Comparison of ENCODE assay signal across 8 mouse cellular contexts in genomic region chr5:108269063-108269810, GRCm38 (mm10). TPM values are rescaled to one million over a fixed set of nuclear protein-coding genes. Genes with fewer than 3 reads are reported as not detected.
DNase-seq lines count a peak whose midpoint lies in the region; ATAC-seq and TF ChIP-seq lines count a peak whose summit lies in the region.

No protein-coding gene starts in this region.

- peak overlapping the region; percentile 87 for H3K4me2 ChIP-seq in kidney, postnatal 0 days (ENCODE audit: low read length)
- peak overlapping the region; percentile 66 for H3K4me2 ChIP-seq in intestine, embryonic 14.5 days (ENCODE audit: low read length)
- peak overlapping the region; percentile 96 for H3K4me2 ChIP-seq in midbrain, embryonic 12.5 days (replicated peaks)

- TF ChIP-seq CTCF in kidney, postnatal 0 days (IDR thresholded peaks at IDR 0.05; ENCODE audit: low read depth): no peak
- TF ChIP-seq CTCF in embryonic fibroblast, embryonic 13.5 days (IDR thresholded peaks at IDR 0.05; ENCODE audit: borderline replicate concordance, insufficient read depth, low read length): no peak

- TF ChIP-seq POLR2A in embryonic fibroblast, embryonic 13.5 days (IDR thresholded peaks at IDR 0.05; ENCODE audit: low read depth, low read length): no peak

- H3K27me3 ChIP-seq in kidney, postnatal 0 days (ENCODE audit: insufficient read depth, low read length): no peaks in the 10 kb centered on the region
- no peaks in the 10 kb centered on the region for H3K27me3 ChIP-seq in intestine, embryonic 14.5 days (replicated peaks; ENCODE audit: control insufficient read depth, insufficient read depth, low read length)
- no peaks in the 10 kb centered on the region for H3K27me3 ChIP-seq in midbrain, embryonic 12.5 days

- H3K36me3 ChIP-seq in kidney, postnatal 0 days (ENCODE audit: insufficient read depth, low read length): no peaks in the 10 kb centered on the region
- H3K36me3 ChIP-seq in intestine, embryonic 14.5 days (ENCODE audit: control insufficient read depth, insufficient read depth, low read length): peaks cover 15% of the 10 kb centered on the region
- H3K36me3 ChIP-seq in midbrain, embryonic 12.5 days: 0 out of 2 replicates have a peak, but pooled peaks cover 6% of the 10 kb centered on the region

- peak overlapping the region; percentile 88 for H3K9ac ChIP-seq in kidney, postnatal 0 days (ENCODE audit: low read depth, low read length)
- H3K9ac ChIP-seq in intestine, embryonic 14.5 days (ENCODE audit: low read length): peak overlapping the region; percentile 90
- H3K9ac ChIP-seq in midbrain, embryonic 12.5 days (replicated peaks): peak overlapping the region; percentile 93

- WGBS in kidney, postnatal 0 days: under 1% methylated on average over 44 of the region's 44 CpGs
- under 1% methylated on average over 44 of the region's 44 CpGs for WGBS in intestine, embryonic 14.5 days
- under 1% methylated on average over 44 of the region's 44 CpGs for WGBS in midbrain, embryonic 12.5 days

- H3K27ac ChIP-seq in kidney, postnatal 0 days: peak overlapping the region; percentile 95
- peak overlapping the region; percentile 59 for H3K27ac ChIP-seq in embryonic fibroblast, embryonic 13.5 days (ENCODE audit: insufficient read depth, low read length)
- H3K27ac ChIP-seq in intestine, embryonic 14.5 days (ENCODE audit: low read depth): peak overlapping the region; percentile 92
- peak overlapping the region; percentile 95 for H3K27ac ChIP-seq in midbrain, embryonic 12.5 days (replicated peaks)

- no peaks in the 10 kb centered on the region for H3K9me3 ChIP-seq in kidney, postnatal 0 days (replicated peaks; ENCODE audit: low read length)
- H3K9me3 ChIP-seq in intestine, embryonic 14.5 days (ENCODE audit: control insufficient read depth, low read length): no peaks in the 10 kb centered on the region
- H3K9me3 ChIP-seq in midbrain, embryonic 12.5 days: no peaks in the 10 kb centered on the region

- no peak for ATAC-seq in kidney, postnatal 0 days (replicated peaks; ENCODE audit: low FRiP score, low read depth)
- peak; percentile 70 for ATAC-seq in intestine, embryonic 14.5 days (replicated peaks; ENCODE audit: low FRiP score, low TSS enrichment, low read depth)
- ATAC-seq in midbrain, embryonic 12.5 days (ENCODE audit: low FRiP score, low read depth): peak; percentile 84

- intact Hi-C loops in left cerebral cortex, postnatal 14 days (cut with DNase I): loop anchor here (2.0 kb wide), 1 partner anchor 44 kb away; the partner anchor contains the start of gene Pigg

- peak; percentile 37 for DNase-seq in kidney, postnatal 0 days (ENCODE audit: low spot score)
- no peak for DNase-seq in kidney, postnatal 10 days
- DNase-seq in MN1 (ENCODE audit: low spot score): peak; percentile 28
- peak; percentile 72 for DNase-seq in intestine, embryonic 14.5 days (ENCODE audit: low spot score)
- DNase-seq in left cerebral cortex, postnatal 14 days (ENCODE audit: low spot score in 2 of 2): no peak
- no peak for DNase-seq in gastrocnemius, postnatal 25 days

- 0 out of 2 replicates have a peak, but pooled peaks cover 9% of the 10 kb centered on the region for H3K4me1 ChIP-seq in kidney, postnatal 0 days (replicated peaks; ENCODE audit: insufficient read depth, low read length)
- no peaks in the 10 kb centered on the region for H3K4me1 ChIP-seq in embryonic fibroblast, embryonic 13.5 days (ENCODE audit: control insufficient read depth, insufficient read depth, low read length)
- peaks cover 13% of the 10 kb centered on the region for H3K4me1 ChIP-seq in intestine, embryonic 14.5 days (replicated peaks; ENCODE audit: control insufficient read depth, insufficient read depth, low read length)
- H3K4me1 ChIP-seq in midbrain, embryonic 12.5 days: peaks cover 27% of the 10 kb centered on the region

- peak overlapping the region; percentile 92 for H3K4me3 ChIP-seq in kidney, postnatal 0 days (replicated peaks; ENCODE audit: low read depth, low read length)
- H3K4me3 ChIP-seq in embryonic fibroblast, embryonic 13.5 days (ENCODE audit: insufficient read depth, low read length): peak overlapping the region; percentile 97
- H3K4me3 ChIP-seq in intestine, embryonic 14.5 days (ENCODE audit: low read depth, low read length): peak overlapping the region; percentile 97
- H3K4me3 ChIP-seq in midbrain, embryonic 12.5 days: peak overlapping the region; percentile 92

RNA-seq across cellular contexts. Expression of gene Dr1, which starts 0.5 kb away (rescaled TPM):
- polyA plus RNA-seq in kidney, postnatal 0 days (2015; fragmentation: Nextera tagmentation; extraction: Ambion mirVana): 42.8 and 44.8 TPM in 2 replicates
- polyA plus RNA-seq in embryonic fibroblast, embryonic 13.5 days (2011; ENCODE audit: insufficient read length, low read depth, missing spikeins): 32.9 and 34.8 TPM in 2 replicates
- 42.4 and 45.0 TPM in 2 replicates for polyA plus RNA-seq in intestine, embryonic 14.5 days (2014; fragmentation: Nextera tagmentation; extraction: Ambion mirVana)
- 55.8 and 57.5 TPM in 2 replicates for polyA plus RNA-seq in midbrain, embryonic 12.5 days (2016; fragmentation: Nextera tagmentation; extraction: Ambion mirVana)
- 10 to 100 TPM; 38.5 to 39.7 TPM for total RNA-seq in left cerebral cortex, postnatal 14 days (2021)
- total RNA-seq in gastrocnemius, postnatal 25 days (2021): 10 to 100 TPM; 14.7 to 15.6 TPM

RNA-seq across cellular contexts. Expression of gene Pigg, which starts 43.2 kb away (rescaled TPM):
- 4.3 and 5.9 TPM in 2 replicates for polyA plus RNA-seq in kidney, postnatal 0 days (2015; fragmentation: Nextera tagmentation; extraction: Ambion mirVana)
- 7.9 and 8.0 TPM in 2 replicates for polyA plus RNA-seq in embryonic fibroblast, embryonic 13.5 days (2011; ENCODE audit: insufficient read length, low read depth, missing spikeins)
- polyA plus RNA-seq in intestine, embryonic 14.5 days (2014; fragmentation: Nextera tagmentation; extraction: Ambion mirVana): 3.0 and 3.3 TPM in 2 replicates
- polyA plus RNA-seq in midbrain, embryonic 12.5 days (2016; fragmentation: Nextera tagmentation; extraction: Ambion mirVana): 8.0 and 8.2 TPM in 2 replicates
- total RNA-seq in left cerebral cortex, postnatal 14 days (2021): 10 to 100 TPM; 10.5 to 10.7 TPM
- total RNA-seq in gastrocnemius, postnatal 25 days (2021): 1 to 10 TPM; 3.2 to 3.9 TPM

Comparison
In these comparisons a context has a peak if more than half of its experiments do, and no peak if none do; other contexts are left out.
1. DNase-seq: peak in kidney, postnatal 0 days (single experiment), MN1 (single experiment) and intestine, embryonic 14.5 days (single experiment); none in kidney, postnatal 10 days (single experiment), left cerebral cortex, postnatal 14 days (0 of 2) and gastrocnemius, postnatal 25 days (single experiment).
2. Peak in every context shown above with its lines, with median percentiles within 50 percentile points of each other: H3K27ac ChIP-seq, H3K4me2 ChIP-seq, H3K4me3 ChIP-seq and H3K9ac ChIP-seq.